Mouse (Mus musculus) brain, embryonic 14.5 days (tissue): ENCODE data around the gene Tspan32. TPM values are rescaled to one million over a fixed set of nuclear protein-coding genes. Genes with fewer than 3 reads are reported as not detected.

Experiments
- DNase-seq: peaks from one replicate; pipeline ENCODE4 v3.0.0-alpha.2; 2011; ENCODE audit warnings: low read depth
- CTCF ChIP-seq: fragments of 200-500 bp; IDR thresholded peaks from 2 replicates; pipeline ENCODE4 v1.5.1; 2012; ENCODE audit warnings: inconsistent platforms, mild to moderate bottlenecking, moderate library complexity, borderline replicate concordance; ENCODE audit not compliant: insufficient read depth, insufficient read length; ENCODE audit errors: extremely low read depth
- POLR2A ChIP-seq: fragments of 200-500 bp; IDR thresholded peaks from 2 replicates; pipeline ENCODE4 v1.6.1; 2012; ENCODE audit warnings: mild to moderate bottlenecking, inconsistent platforms, borderline replicate concordance; ENCODE audit not compliant: poor library complexity, insufficient read depth, insufficient read length, severe bottlenecking; ENCODE audit errors: extremely low read depth
- polyA plus RNA-seq: library from polyadenylated mRNA; depleted of rRNA; stranded (reverse); fragments of >200 nt; gene quantifications from 2 replicates; pipeline ENCODE4 v1.2.3, GENCODE M21; 2012

The Tspan32 gene
- polyA plus RNA-seq, 1 experiment = 0.16 TPM

DNA sequence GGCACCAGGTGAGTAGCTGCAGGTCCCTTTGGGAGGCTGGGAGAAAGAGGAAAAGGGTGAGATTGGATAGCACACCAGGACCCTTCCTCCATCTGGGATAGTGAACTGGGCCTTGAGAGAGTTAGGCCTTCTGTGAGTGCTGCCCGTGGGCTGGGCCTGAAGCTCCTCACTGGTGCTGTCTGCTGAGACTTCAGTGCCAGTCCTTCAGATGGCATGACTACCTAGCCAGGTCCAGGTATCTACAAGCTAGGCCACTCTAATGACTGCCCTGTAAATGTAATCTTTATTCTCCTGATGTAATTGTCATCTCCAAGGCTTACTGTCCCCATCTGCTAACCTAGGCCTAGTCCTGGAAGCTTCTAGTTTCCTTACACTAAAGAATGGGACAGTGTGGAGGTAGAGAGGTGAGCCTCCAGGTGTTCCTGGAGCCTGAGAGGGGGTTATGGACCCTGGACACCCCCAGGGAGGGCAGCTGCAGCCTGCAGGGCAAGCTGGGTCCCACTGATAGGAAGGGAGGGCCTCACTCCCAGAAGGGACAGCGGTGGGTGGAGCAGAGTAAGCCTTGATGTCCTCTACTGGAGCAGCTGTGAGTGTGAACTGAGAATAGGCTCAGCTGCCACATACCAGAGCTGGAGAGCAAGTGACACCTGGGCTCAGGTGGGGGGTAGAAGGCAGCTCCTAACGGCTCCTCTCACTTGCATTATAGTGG lies 9.1 kb upstream of the Tspan32 start:
- DNase-seq = no peak
- TF ChIP-seq CTCF (no peak), POLR2A (no peak)

DNA sequence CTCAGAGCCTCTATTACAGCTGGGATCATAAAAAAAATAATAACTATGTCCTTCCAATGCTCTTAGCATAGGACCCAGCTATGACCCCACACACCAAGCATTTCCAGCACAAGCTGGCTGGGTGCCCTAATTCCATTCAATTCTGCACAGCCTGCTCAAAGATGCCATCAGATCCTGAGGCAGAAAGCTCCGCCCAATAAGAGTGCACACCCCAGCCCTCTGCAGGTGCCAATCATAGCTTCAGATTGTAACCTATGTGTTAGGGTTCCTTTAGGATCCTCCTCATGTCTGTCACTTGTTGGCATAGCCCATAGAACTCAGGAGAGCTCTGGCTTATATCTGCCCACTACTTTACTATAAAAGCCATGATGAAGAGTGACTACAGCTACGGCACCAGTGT lies 7.8 kb upstream of the Tspan32 start:
- DNase-seq = no peak
- TF ChIP-seq CTCF = no peak
- no peak for TF ChIP-seq POLR2A

DNA sequence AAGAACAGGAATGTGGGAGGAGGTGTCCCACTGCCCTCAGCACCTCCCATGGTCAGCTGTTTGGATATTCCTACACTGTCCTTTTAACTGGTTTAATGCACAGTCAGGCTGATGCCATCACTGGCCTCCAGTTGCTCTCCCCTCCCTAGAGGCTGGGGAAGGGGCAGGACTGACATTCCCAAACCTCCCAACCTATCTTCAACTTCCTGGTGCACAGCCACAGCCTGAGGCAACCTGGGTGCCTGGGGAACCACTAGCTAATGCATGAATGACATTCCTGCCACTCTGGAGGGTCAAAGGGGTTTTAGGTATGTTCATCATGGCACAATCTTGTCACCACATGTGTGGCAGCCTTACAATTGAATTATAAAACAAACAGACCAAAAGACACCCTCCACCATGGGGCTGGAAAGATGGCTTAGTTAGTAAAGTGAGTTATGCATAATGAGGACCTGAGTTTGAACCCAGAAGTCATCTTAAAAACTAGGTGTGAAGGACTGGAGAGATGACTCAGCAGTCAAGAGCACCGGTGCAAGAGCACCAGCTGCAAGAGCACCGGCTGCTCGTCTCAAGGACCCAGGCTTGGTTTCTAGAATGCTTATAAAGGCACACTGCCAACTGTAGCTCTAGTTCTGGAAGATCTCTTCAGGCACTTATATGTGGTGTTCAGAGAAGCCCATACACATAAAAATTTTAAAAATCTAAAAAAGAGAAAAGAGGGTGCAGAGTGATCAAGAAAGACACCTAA lies 7.3 kb upstream of the Tspan32 start:
- no peak for DNase-seq
- TF ChIP-seq CTCF (no peak), POLR2A (no peak)

DNA sequence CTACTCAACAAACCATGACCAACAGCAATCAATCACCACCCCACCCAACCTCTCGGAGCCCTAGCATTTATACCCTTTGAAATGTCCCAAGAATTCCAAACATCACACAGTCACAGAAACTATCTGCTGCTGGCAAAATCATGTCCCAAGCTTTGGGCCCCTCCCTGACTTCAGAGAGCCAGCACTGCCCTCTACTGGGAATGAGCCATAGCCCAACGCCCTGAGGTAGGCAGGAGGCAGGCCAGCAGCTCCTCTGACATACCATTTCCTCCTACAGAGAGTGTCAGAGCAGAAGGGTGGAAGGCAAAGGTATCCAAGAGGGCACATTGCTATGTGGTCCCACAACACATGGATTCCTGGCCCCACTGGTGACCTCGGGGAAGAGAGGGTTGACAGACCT lies 2.2 kb upstream of the Tspan32 start:
- TF ChIP-seq POLR2A (no peak), CTCF (peak; percentile 15; the same call in 1 of the 2 replicates)
- DNase-seq = no peak

DNA sequence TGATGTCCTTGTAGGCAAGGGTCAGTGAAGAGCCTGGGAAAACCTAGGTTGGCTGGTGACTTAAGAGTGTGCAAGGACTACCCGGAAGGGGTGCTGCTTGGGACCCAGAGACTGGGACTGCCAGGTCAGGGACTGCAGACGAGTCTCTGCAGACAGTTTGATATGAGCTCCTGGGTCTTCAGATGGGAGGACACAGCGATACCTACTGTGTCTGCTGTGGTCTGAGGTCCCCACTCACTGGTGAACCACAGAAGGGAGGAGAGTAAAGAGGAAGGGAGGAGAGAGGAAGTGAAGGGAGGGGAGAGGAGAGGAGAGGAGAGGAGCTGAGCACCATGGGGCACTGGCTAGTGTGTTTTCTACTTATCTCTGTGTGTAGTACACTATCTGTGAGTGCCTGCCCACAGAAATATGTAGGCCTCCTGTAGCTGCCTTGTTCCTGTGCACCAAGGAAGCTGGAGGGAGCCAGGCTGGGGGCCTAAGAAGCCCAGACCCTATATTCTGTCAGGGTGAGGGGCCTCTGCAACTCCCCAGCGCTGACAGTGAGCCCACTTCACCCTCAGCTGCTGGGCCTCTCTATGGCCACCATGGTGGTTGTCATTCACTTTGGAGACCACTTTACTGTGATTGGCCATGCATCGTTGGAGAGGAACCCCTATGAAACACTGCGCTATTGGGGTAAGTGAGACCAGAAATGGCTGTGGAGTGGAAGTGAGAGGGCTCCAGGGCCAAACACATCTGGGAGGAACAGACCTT lies 674 bp downstream of the Tspan32 start:
- no peak for TF ChIP-seq POLR2A
- TF ChIP-seq CTCF = no peak

DNA sequence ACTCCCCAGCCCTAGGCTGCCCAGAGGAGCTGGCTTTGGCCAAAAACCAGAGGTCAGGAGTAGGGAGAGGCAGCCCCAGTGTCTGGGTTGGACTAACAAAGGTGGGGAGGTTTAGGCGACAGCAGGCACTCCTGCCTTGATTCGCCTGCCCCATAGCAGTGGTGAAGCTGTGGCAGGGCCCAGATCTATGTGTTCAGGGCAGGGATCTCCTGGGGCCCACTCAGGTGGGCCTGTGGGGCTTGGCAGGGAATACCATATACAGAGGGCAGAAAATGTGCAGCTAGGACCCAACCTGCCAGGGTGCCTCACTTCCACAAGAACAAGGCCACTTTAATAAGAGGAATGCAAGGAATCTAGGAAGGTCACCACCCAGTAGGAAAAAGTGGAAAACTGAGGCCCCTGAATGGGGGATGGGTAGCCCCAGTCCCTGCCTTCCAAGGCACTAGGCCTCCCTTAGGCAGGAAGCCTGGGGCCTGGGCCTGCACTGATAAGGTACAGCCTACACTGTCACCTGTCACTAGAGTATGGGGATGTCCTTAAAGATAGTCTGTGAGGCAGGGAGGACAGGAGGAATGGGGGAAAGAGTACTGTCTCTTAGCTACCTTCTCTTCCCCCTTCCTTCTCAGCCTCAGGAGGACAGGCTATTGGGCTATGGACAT lies 1.4 kb downstream of the Tspan32 start:
- no peak for DNase-seq
- TF ChIP-seq POLR2A (no peak), CTCF (no peak)

More for the DNA sequence above, 674 bp downstream of the Tspan32 start:
- no peak for DNase-seq

DNA sequence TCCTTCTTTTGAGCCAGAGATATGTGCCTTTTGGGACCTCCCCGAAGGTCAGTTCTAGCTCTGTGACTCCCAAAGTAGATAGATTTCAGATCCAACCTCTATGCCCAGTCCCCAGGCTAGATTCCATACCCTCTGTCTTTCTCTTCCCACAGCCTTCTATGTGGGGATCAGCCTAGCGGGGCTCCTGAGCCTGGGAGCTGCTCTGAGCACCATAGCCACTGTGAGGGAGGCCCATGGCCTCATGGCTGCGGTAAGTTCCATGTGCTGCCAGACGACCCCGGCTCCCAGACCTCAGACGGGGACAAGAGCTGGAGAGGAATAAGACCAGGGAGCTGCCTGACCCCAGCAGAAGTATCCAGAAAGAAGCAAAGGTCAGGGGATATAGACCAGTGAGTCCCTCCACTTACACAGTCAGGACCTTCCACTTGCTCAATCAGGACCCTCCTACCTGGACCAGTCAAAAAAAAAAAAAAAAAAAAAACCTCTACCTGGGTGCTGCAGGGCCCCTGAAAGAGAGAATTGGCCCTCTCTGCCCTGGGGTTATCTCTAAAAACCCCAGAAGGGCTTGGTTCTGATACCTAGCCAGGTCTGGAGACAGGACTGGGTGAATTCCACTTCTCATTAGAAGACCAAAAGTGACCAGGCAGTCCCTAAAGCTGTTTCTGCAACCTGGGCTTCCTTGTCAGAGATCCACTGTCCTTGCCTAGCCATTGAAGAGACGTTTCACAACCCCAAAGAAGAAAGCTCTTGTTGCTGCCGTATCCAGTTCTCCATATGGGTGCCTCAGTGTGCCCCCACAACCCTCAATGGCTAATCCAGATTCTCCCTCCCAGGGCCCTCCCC lies 2.1 kb downstream of the Tspan32 start:
- DNase-seq = no peak

DNA sequence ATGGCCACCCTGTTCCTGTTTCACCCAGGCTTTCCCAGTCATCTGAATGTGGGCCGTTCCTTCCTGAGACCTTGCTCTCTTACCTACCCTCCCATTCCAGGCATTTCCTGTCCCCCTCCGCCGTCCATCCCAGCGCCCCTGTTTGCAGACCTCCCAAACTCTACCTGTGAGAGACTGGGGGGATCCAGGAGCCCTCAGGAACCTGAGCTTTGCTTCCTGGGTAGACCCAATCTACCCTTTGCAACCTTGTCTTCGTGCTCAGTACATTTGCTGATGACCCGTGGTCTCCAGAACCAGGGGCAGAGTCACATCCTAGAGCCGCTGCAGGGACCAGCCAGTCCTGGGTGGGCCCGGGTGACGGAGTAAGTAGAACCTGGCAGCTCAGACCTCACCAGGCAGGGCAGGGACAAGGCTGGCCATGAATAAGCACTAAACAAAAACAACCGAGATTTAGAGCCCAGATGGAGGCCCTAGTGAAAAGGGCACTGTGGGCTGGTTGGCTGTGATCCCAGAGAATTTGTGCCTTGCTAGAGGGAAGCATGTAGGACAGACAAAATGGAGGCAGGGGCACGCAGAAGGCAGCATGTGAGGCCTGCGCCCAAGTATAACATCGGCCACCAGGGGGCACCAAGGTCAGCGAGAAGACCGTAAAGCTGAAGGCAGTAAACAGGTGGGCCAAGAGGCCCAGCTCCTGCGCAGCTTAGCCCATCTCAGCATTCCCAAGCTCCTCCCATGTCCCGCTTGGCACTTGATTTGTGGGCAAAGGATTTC lies 2.9 kb downstream of the Tspan32 start:
- peak; percentile 96 for DNase-seq
- TF ChIP-seq POLR2A (no peak), CTCF (peak; percentile 92)

More for the DNA sequence above, 2.1 kb downstream of the Tspan32 start:
- no peak for TF ChIP-seq CTCF
- TF ChIP-seq POLR2A = no peak

DNA sequence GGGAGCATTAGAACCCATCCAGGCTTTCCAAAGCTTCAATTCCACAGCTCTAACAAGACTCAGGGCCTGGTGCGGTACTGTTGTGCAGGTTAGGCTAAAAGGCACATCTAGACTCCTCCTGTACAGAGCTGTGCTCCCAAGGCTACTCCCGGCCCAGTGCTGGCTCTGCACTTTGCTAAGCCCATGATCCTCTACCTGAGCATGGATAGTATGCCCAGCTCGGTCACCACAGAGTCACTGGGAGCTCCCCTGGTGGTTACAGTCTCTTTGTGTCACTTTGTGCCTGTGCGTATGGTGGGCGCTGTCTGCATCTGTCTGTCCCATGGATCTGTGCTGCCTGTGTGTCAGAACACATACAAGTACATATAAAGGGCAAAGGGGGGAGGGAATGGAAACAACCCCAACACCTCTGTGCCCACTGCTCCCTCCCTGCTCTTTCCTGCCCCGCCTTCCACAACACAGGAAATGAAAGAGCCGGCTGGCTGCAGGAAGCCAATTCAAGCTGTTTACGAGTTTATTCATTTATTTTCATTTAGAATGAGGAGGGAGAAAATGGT lies 3.6 kb downstream of the Tspan32 start:
- TF ChIP-seq CTCF = no peak
- no peak for TF ChIP-seq POLR2A
- DNase-seq = peak; percentile 37

DNA sequence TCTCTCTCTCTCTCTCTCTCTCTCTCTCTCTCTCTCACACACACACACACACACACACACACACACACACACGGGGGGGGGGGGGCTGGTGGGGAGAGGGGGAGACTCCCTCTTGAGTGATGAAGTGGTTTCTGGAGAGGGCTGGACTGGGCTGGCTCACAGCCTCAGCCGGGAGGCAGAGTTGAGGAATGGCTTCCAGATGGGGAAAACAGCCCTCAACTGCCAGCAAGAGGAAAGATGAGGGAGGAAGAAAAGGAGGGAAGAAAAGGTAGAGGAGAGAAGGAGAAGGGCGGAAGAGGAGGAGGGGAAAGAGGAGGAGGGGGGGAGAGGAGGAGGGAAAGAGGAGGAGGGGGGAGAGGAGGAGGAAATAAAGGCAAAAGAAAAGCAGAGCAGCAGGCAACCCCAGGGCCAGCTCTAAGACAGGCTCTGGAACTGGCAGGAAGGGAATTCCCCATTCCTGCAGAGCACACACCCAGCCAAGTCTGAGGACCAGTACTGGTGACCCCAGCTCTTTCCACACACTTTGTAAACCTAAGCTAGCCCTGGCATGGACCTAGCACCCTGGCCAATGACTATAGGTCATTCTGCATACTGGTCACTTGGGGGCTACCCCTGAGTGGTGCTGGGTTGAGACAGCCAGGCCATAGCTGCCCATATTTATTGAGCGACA lies 4.3 kb downstream of the Tspan32 start:
- peak; percentile 55 for DNase-seq
- TF ChIP-seq POLR2A = no peak
- TF ChIP-seq CTCF = no peak
